Mouse (Mus musculus): ENCODE measurements at regions not wholly inside any gene's neighbourhood (a gene's known extent, or its start where the extent isn't known, plus 50 kb on each side); places are given as distances from the start of the nearest gene placed in this dataset.

- no peak for DNase-seq (ENCODE audit: low spot score in 2 of 2)
Measured at GRCm38 (mm10) chr9:47129101-47129500, 130.6 kb downstream of the Gm4791 start.

- DNase-seq (ENCODE audit: low spot score in 2 of 2) = no peak
Measured at GRCm38 (mm10) chr9:47133454-47133853, 134.9 kb downstream of the Gm4791 start.

GRCm38 (mm10) chr9:47133873-47134272, 135.3 kb downstream of the Gm4791 start:
- no peak for DNase-seq (ENCODE audit: low spot score in 2 of 2)

- DNase-seq (ENCODE audit: low spot score in 2 of 2) = no peak
Measured at GRCm38 (mm10) chr9:47134479-47134878, 135.9 kb downstream of the Gm4791 start.

- no peak for DNase-seq (ENCODE audit: low spot score in 2 of 2)
Measured at GRCm38 (mm10) chr9:47136641-47137040, 138.1 kb downstream of the Gm4791 start.

- DNase-seq (ENCODE audit: low spot score in 2 of 2) = no peak
Measured at GRCm38 (mm10) chr9:47153471-47153870, 154.9 kb downstream of the Gm4791 start.

- no peak for DNase-seq (ENCODE audit: low spot score in 2 of 2)
Measured at GRCm38 (mm10) chr9:47165480-47166131, 167.1 kb downstream of the Gm4791 start.

- DNase-seq (ENCODE audit: low spot score in 2 of 2) = no peak
Measured at GRCm38 (mm10) chr9:47167681-47168240, 169.2 kb downstream of the Gm4791 start.

GRCm38 (mm10) chr9:47176044-47176443, 177.5 kb downstream of the Gm4791 start:
- no peak for DNase-seq (ENCODE audit: low spot score in 2 of 2)

- DNase-seq (ENCODE audit: low spot score in 2 of 2) = no peak
Measured at GRCm38 (mm10) chr9:47218101-47218500, 219.6 kb downstream of the Gm4791 start.

GRCm38 (mm10) chr9:47223536-47223935, 225.0 kb downstream of the Gm4791 start:
- no peak for DNase-seq (ENCODE audit: low spot score in 2 of 2)

- no peak for DNase-seq (ENCODE audit: low spot score in 2 of 2)
Measured at GRCm38 (mm10) chr9:47224249-47224648, 225.7 kb downstream of the Gm4791 start.

GRCm38 (mm10) chr9:47226476-47227271, 228.1 kb downstream of the Gm4791 start:
- DNase-seq (ENCODE audit: low spot score in 2 of 2) = no peak

- no peak for DNase-seq (ENCODE audit: low spot score in 2 of 2)
Measured at GRCm38 (mm10) chr9:47227298-47227697, 228.8 kb downstream of the Gm4791 start.

- no peak for DNase-seq (ENCODE audit: low spot score in 2 of 2)
Measured at GRCm38 (mm10) chr9:47228736-47229135, 230.2 kb downstream of the Gm4791 start.

GRCm38 (mm10) chr9:47229296-47229695, 230.8 kb downstream of the Gm4791 start:
- DNase-seq (ENCODE audit: low spot score in 2 of 2) = no peak

GRCm38 (mm10) chr9:47240950-47241349, 242.4 kb downstream of the Gm4791 start:
- DNase-seq (ENCODE audit: low spot score in 2 of 2) = no peak

- DNase-seq (ENCODE audit: low spot score in 2 of 2) = no peak
Measured at GRCm38 (mm10) chr9:47242051-47242450, 243.5 kb downstream of the Gm4791 start.

GRCm38 (mm10) chr9:47242526-47242925, 244.0 kb downstream of the Gm4791 start:
- no peak for DNase-seq (ENCODE audit: low spot score in 2 of 2)

- DNase-seq (ENCODE audit: low spot score in 2 of 2) = no peak
Measured at GRCm38 (mm10) chr9:47249029-47249428, 250.5 kb downstream of the Gm4791 start.

- DNase-seq (ENCODE audit: low spot score in 2 of 2) = no peak
Measured at GRCm38 (mm10) chr9:47251160-47251559, 252.6 kb downstream of the Gm4791 start.

GRCm38 (mm10) chr9:47253836-47254657, 255.5 kb downstream of the Gm4791 start:
- no peak for DNase-seq (ENCODE audit: low spot score in 2 of 2)

Measured in frontal cortex, postnatal 14 days (tissue).